Mouse (Mus musculus): ENCODE results near the gene Aurkaip1. TPM values are rescaled to one million over a fixed set of nuclear protein-coding genes. Genes with fewer than 3 reads are reported as not detected.

Gene Aurkaip1
- polyA plus RNA-seq, 1 experiment from 2014 or later: 141 TPM

DNA sequence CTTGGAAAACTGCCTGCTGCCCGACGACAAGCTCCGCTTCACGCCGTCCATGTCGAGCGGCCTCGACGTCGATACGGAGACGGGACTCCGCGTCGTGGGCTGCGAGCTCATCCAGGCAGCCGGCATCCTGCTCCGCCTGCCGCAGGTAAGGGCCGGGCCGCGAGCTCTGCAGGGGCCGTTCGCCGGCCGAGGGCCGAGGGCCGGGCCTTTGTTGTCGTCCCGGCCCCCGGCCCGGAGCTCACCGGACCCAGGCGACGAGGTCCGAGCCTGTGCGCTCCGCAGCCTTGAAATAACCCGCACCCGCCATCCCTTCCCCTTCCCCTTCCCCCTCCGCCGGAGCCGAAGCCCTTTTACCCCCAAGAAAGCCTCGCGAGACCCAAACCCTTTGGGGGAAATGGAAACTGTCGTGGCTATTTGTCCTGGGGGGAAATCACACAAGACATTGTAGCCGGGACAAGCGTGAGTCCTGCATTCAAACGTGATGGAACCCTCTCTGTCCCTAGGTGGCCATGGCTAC lies 18.3 kb upstream of the Aurkaip1 start:
- WGBS: under 1% methylated on average over 49 of the region's 49 CpGs
- ATAC-seq (replicated peaks; ENCODE audit: low FRiP score) (peak; percentile 40), DNase-seq (ENCODE audit: low spot score) (no peak)

GRCm38 (mm10) chr4:155817533-155817932 lies 13.5 kb upstream of the Aurkaip1 start:
- Histone ChIP-seq H3K9ac (ENCODE audit: low read length) (no peak overlapping the region), H3K27ac (ENCODE audit: low read depth, low read length) (no peak overlapping the region), H3K36me3 (ENCODE audit: control insufficient read depth, insufficient read depth, low read length) (peaks cover 22% of the 10 kb centered on the region), H3K27me3 (ENCODE audit: control insufficient read depth, insufficient read depth, low read length) (no peaks in the 10 kb centered on the region), H3K4me3 (ENCODE audit: low read depth, low read length) (no peak overlapping the region), H3K9me3 (ENCODE audit: control insufficient read depth, low read length) (no peaks in the 10 kb centered on the region), H3K4me2 (ENCODE audit: low read depth, low read length, severe bottlenecking) (no peak overlapping the region), H3K4me1 (replicated peaks; ENCODE audit: control insufficient read depth, insufficient read depth, low read length) (peaks cover 7% of the 10 kb centered on the region)
- 83% methylated on average over 4 of the region's 4 CpGs for WGBS
- ATAC-seq (replicated peaks; ENCODE audit: low FRiP score) (no peak), DNase-seq (ENCODE audit: low spot score) (no peak)

More for the DNA sequence above, 18.3 kb upstream of the Aurkaip1 start:
- H3K27ac ChIP-seq (ENCODE audit: low read depth, low read length): peak overlapping the region; percentile 71
- H3K36me3 ChIP-seq (ENCODE audit: control insufficient read depth, insufficient read depth, low read length): peaks cover 7% of the 10 kb centered on the region
- H3K4me2 ChIP-seq (ENCODE audit: low read depth, low read length, severe bottlenecking): peak overlapping the region; percentile 97
- H3K4me3 ChIP-seq (ENCODE audit: low read depth, low read length): peak overlapping the region; percentile 100
- no peaks in the 10 kb centered on the region for H3K9me3 ChIP-seq (ENCODE audit: control insufficient read depth, low read length)
- H3K27me3 ChIP-seq (ENCODE audit: control insufficient read depth, insufficient read depth, low read length): no peaks in the 10 kb centered on the region
- H3K9ac ChIP-seq (ENCODE audit: low read length): peak overlapping the region; percentile 99
- H3K4me1 ChIP-seq (replicated peaks; ENCODE audit: control insufficient read depth, insufficient read depth, low read length): peaks cover 8% of the 10 kb centered on the region

DNA sequence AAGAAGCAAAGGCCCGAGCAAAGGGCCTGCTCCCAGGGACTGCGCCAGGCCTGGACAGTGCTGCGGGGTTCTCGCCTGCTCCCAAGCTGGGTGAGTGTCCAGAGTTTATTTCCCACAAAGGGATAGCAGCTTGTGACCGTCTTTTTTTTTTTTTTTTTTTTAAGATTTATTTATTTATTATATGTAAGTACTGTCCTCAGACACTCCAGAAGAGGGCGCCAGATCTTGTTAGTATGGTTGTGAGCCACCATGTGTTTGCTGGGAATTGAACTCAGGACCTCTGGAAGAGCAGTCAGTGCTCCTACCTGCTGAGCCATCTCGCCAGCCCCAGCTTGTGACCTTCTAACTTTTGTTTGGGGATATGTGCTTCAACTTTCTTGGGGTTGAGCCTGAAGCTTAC lies 10.0 kb upstream of the Aurkaip1 start:
- Histone ChIP-seq H3K27ac (ENCODE audit: low read depth, low read length) (no peak overlapping the region), H3K4me1 (replicated peaks; ENCODE audit: control insufficient read depth, insufficient read depth, low read length) (no peaks in the 10 kb centered on the region), H3K4me2 (ENCODE audit: low read depth, low read length, severe bottlenecking) (no peak overlapping the region), H3K36me3 (ENCODE audit: control insufficient read depth, insufficient read depth, low read length) (peaks cover 43% of the 10 kb centered on the region), H3K9me3 (ENCODE audit: control insufficient read depth, low read length) (no peaks in the 10 kb centered on the region), H3K27me3 (ENCODE audit: control insufficient read depth, insufficient read depth, low read length) (no peaks in the 10 kb centered on the region), H3K9ac (ENCODE audit: low read length) (no peak overlapping the region), H3K4me3 (ENCODE audit: low read depth, low read length) (no peak overlapping the region)
- WGBS: 87% methylated on average over 7 of the region's 7 CpGs
- no peak for DNase-seq (ENCODE audit: low spot score)
- ATAC-seq (replicated peaks; ENCODE audit: low FRiP score): no peak

GRCm38 (mm10) chr4:155823443-155823842 lies 7.6 kb upstream of the Aurkaip1 start:
- no peak for DNase-seq (ENCODE audit: low spot score)
- 96% methylated on average over 16 of the region's 16 CpGs for WGBS

GRCm38 (mm10) chr4:155829866-155830265 lies 1.2 kb upstream of the Aurkaip1 start:
- DNase-seq (ENCODE audit: low spot score) (no peak), ATAC-seq (replicated peaks; ENCODE audit: low FRiP score) (no peak)
- H3K9me3 ChIP-seq (ENCODE audit: control insufficient read depth, low read length): no peaks in the 10 kb centered on the region
- peaks cover 12% of the 10 kb centered on the region for H3K4me1 ChIP-seq (replicated peaks; ENCODE audit: control insufficient read depth, insufficient read depth, low read length)
- H3K4me2 ChIP-seq (ENCODE audit: low read depth, low read length, severe bottlenecking): no peak overlapping the region
- 95% methylated on average over 4 of the region's 4 CpGs for WGBS
- peaks cover 11% of the 10 kb centered on the region; the same call in 1 of the 2 replicates for H3K36me3 ChIP-seq (ENCODE audit: control insufficient read depth, insufficient read depth, low read length)
- H3K27me3 ChIP-seq (ENCODE audit: control insufficient read depth, insufficient read depth, low read length): no peaks in the 10 kb centered on the region
- no peak overlapping the region for H3K9ac ChIP-seq (ENCODE audit: low read length)
- H3K4me3 ChIP-seq (ENCODE audit: low read depth, low read length): no peak overlapping the region
- no peak overlapping the region for H3K27ac ChIP-seq (ENCODE audit: low read depth, low read length)

More at GRCm38 (mm10) chr4:155823443-155823842, 7.6 kb upstream of the Aurkaip1 start:
- Histone ChIP-seq H3K4me2 (ENCODE audit: low read depth, low read length, severe bottlenecking) (no peak overlapping the region), H3K36me3 (ENCODE audit: control insufficient read depth, insufficient read depth, low read length) (peaks cover 37% of the 10 kb centered on the region), H3K9me3 (ENCODE audit: control insufficient read depth, low read length) (no peaks in the 10 kb centered on the region), H3K4me3 (ENCODE audit: low read depth, low read length) (no peak overlapping the region), H3K9ac (ENCODE audit: low read length) (no peak overlapping the region), H3K4me1 (replicated peaks; ENCODE audit: control insufficient read depth, insufficient read depth, low read length) (no peaks in the 10 kb centered on the region), H3K27me3 (ENCODE audit: control insufficient read depth, insufficient read depth, low read length) (no peaks in the 10 kb centered on the region), H3K27ac (ENCODE audit: low read depth, low read length) (no peak overlapping the region)
- ATAC-seq (replicated peaks; ENCODE audit: low FRiP score): no peak

GRCm38 (mm10) chr4:155830596-155830995 lies 476 bp upstream of the Aurkaip1 start:
- Histone ChIP-seq H3K9me3 (ENCODE audit: control insufficient read depth, low read length) (no peaks in the 10 kb centered on the region), H3K36me3 (ENCODE audit: control insufficient read depth, insufficient read depth, low read length) (peaks cover 4% of the 10 kb centered on the region; the same call in 1 of the 2 replicates), H3K27ac (ENCODE audit: low read depth, low read length) (peak overlapping the region; percentile 79; the same call in 1 of the 2 replicates), H3K4me2 (ENCODE audit: low read depth, low read length, severe bottlenecking) (peak overlapping the region; percentile 97; the same call in 1 of the 2 replicates), H3K4me3 (ENCODE audit: low read depth, low read length) (peak overlapping the region; percentile 87), H3K4me1 (replicated peaks; ENCODE audit: control insufficient read depth, insufficient read depth, low read length) (peaks cover 12% of the 10 kb centered on the region), H3K9ac (ENCODE audit: low read length) (no peak overlapping the region; the same call in 1 of the 2 replicates), H3K27me3 (ENCODE audit: control insufficient read depth, insufficient read depth, low read length) (no peaks in the 10 kb centered on the region)
- WGBS: 57% methylated on average over 8 of the region's 8 CpGs
- DNase-seq (ENCODE audit: low spot score) (no peak), ATAC-seq (replicated peaks; ENCODE audit: low FRiP score) (no peak)

- Histone ChIP-seq H3K9me3 (ENCODE audit: control insufficient read depth, low read length) (no peaks in the 10 kb centered on the region), H3K4me3 (ENCODE audit: low read depth, low read length) (peak overlapping the region; percentile 87), H3K4me1 (replicated peaks; ENCODE audit: control insufficient read depth, insufficient read depth, low read length) (peaks cover 12% of the 10 kb centered on the region), H3K36me3 (ENCODE audit: control insufficient read depth, insufficient read depth, low read length) (peaks cover 2% of the 10 kb centered on the region; the same call in 1 of the 2 replicates), H3K4me2 (ENCODE audit: low read depth, low read length, severe bottlenecking) (peak overlapping the region; percentile 97), H3K27me3 (ENCODE audit: control insufficient read depth, insufficient read depth, low read length) (no peaks in the 10 kb centered on the region), H3K9ac (ENCODE audit: low read length) (peak overlapping the region; percentile 88), H3K27ac (ENCODE audit: low read depth, low read length) (peak overlapping the region; percentile 79)
- DNase-seq (ENCODE audit: low spot score): peak; percentile 67
- WGBS: 1% methylated on average over 25 of the region's 25 CpGs
- no peak for ATAC-seq (replicated peaks; ENCODE audit: low FRiP score)
These were observed 759 bp downstream of the Aurkaip1 start for GRCm38 (mm10) chr4:155831831-155832230.

GRCm38 (mm10) chr4:155832321-155832720 lies 1.2 kb downstream of the Aurkaip1 start:
- Histone ChIP-seq H3K4me2 (ENCODE audit: low read depth, low read length, severe bottlenecking) (peak overlapping the region; percentile 97), H3K27me3 (ENCODE audit: control insufficient read depth, insufficient read depth, low read length) (no peaks in the 10 kb centered on the region), H3K9ac (ENCODE audit: low read length) (peak overlapping the region; percentile 88), H3K9me3 (ENCODE audit: control insufficient read depth, low read length) (no peaks in the 10 kb centered on the region), H3K36me3 (ENCODE audit: control insufficient read depth, insufficient read depth, low read length) (no peaks in the 10 kb centered on the region; the same call in 1 of the 2 replicates), H3K4me1 (replicated peaks; ENCODE audit: control insufficient read depth, insufficient read depth, low read length) (peaks cover 12% of the 10 kb centered on the region), H3K4me3 (ENCODE audit: low read depth, low read length) (peak overlapping the region; percentile 87), H3K27ac (ENCODE audit: low read depth, low read length) (no peak overlapping the region)
- ATAC-seq (replicated peaks; ENCODE audit: low FRiP score) (no peak), DNase-seq (ENCODE audit: low spot score) (no peak)
- 56% methylated on average over 10 of the region's 10 CpGs for WGBS

- peaks cover 12% of the 10 kb centered on the region for H3K4me1 ChIP-seq (replicated peaks; ENCODE audit: control insufficient read depth, insufficient read depth, low read length)
- DNase-seq (ENCODE audit: low spot score) (no peak), ATAC-seq (replicated peaks; ENCODE audit: low FRiP score) (no peak)
- no peak overlapping the region for H3K4me2 ChIP-seq (ENCODE audit: low read depth, low read length, severe bottlenecking)
- H3K4me3 ChIP-seq (ENCODE audit: low read depth, low read length): no peak overlapping the region
- H3K36me3 ChIP-seq (ENCODE audit: control insufficient read depth, insufficient read depth, low read length): no peaks in the 10 kb centered on the region; the same call in 1 of the 2 replicates
- no peaks in the 10 kb centered on the region for H3K27me3 ChIP-seq (ENCODE audit: control insufficient read depth, insufficient read depth, low read length)
- H3K9me3 ChIP-seq (ENCODE audit: control insufficient read depth, low read length): no peaks in the 10 kb centered on the region
- no peak overlapping the region for H3K9ac ChIP-seq (ENCODE audit: low read length)
- WGBS: 83% methylated on average over 4 of the region's 4 CpGs
- no peak overlapping the region for H3K27ac ChIP-seq (ENCODE audit: low read depth, low read length)
These were observed 2.2 kb downstream of the Aurkaip1 start for GRCm38 (mm10) chr4:155833234-155833633.
